Mouse (Mus musculus): Measurements from ENCODE around the gene Unc45b. TPM values are rescaled to one million over a fixed set of nuclear protein-coding genes. Genes with fewer than 3 reads are reported as not detected.

The Unc45b gene
- polyA plus RNA-seq, 1 experiment from 2014 or later, result 0.32 TPM

- H3K4me1 ChIP-seq, result peaks cover 10% of the 10 kb centered on the region
- no peak for DNase-seq (ENCODE audit: low spot score)
- H3K27ac ChIP-seq (replicated peaks), result no peak overlapping the region
- H3K36me3 ChIP-seq (replicated peaks), result peaks cover 14% of the 10 kb centered on the region
- 82% methylated on average over 5 of the region's 5 CpGs for WGBS
- no peaks in the 10 kb centered on the region for H3K9me3 ChIP-seq
- no peak overlapping the region for H3K4me3 ChIP-seq
- no peaks in the 10 kb centered on the region for H3K27me3 ChIP-seq (replicated peaks; ENCODE audit: low read depth, poor library complexity, severe bottlenecking)
Measured at GRCm38 (mm10) chr11:82874924-82875323, 35.4 kb upstream of the Unc45b start.

DNA sequence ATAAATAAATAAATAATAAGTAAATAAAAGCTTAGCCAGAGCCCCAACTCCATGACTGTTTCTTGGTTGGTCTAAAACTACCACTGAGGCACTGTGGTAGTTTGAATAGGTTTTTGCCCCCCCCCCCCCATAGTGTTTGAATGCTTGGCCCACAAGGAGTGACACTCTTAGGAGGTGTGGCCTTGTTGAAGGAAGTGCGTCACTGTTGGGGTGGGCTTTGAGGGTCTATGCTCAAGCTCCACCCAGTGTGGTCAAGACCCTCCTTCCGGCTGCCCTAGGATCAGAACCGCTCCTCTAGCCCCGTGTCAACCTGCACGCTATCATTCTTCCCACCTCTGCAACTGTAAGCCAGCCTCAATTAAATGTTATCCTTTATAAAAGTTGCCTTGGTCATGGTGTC is 34.7 kb upstream of the Unc45b start:
- H3K27ac ChIP-seq (replicated peaks), result no peak overlapping the region
- H3K4me3 ChIP-seq, result no peak overlapping the region
- no peaks in the 10 kb centered on the region for H3K27me3 ChIP-seq (replicated peaks; ENCODE audit: low read depth, poor library complexity, severe bottlenecking)
- H3K9me3 ChIP-seq, result no peaks in the 10 kb centered on the region
- peaks cover 17% of the 10 kb centered on the region for H3K36me3 ChIP-seq (replicated peaks)
- H3K4me1 ChIP-seq, result peaks cover 3% of the 10 kb centered on the region; the same call in 1 of the 2 replicates
- 90% methylated on average over 5 of the region's 5 CpGs for WGBS
- DNase-seq (ENCODE audit: low spot score), result no peak

- WGBS, result 88% methylated on average over 7 of the region's 7 CpGs
- Histone ChIP-seq H3K36me3 (replicated peaks) (peaks cover 32% of the 10 kb centered on the region), H3K27me3 (replicated peaks; ENCODE audit: low read depth, poor library complexity, severe bottlenecking) (no peaks in the 10 kb centered on the region), H3K27ac (replicated peaks) (no peak overlapping the region), H3K4me1 (no peaks in the 10 kb centered on the region), H3K4me3 (no peak overlapping the region), H3K9me3 (no peaks in the 10 kb centered on the region)
- no peak for DNase-seq (ENCODE audit: low spot score)
Measured at GRCm38 (mm10) chr11:82877726-82878344, 32.5 kb upstream of the Unc45b start.

GRCm38 (mm10) chr11:82883180-82883579 is 27.2 kb upstream of the Unc45b start:
- WGBS, result 69% methylated on average over 8 of the region's 8 CpGs
- Histone ChIP-seq H3K27ac (replicated peaks) (no peak overlapping the region), H3K9me3 (no peaks in the 10 kb centered on the region), H3K27me3 (replicated peaks; ENCODE audit: low read depth, poor library complexity, severe bottlenecking) (no peaks in the 10 kb centered on the region), H3K36me3 (replicated peaks) (peaks cover 34% of the 10 kb centered on the region), H3K4me1 (peaks cover under 1% of the 10 kb centered on the region; the same call in 1 of the 2 replicates), H3K4me3 (no peak overlapping the region)
- no peak for DNase-seq (ENCODE audit: low spot score)

GRCm38 (mm10) chr11:82886559-82886958 is 23.8 kb upstream of the Unc45b start:
- 87% methylated on average over 3 of the region's 3 CpGs for WGBS
- Histone ChIP-seq H3K27ac (replicated peaks) (no peak overlapping the region), H3K27me3 (replicated peaks; ENCODE audit: low read depth, poor library complexity, severe bottlenecking) (0 out of 2 replicates have a peak, but pooled peaks cover 2% of the 10 kb centered on the region), H3K4me1 (peaks cover 22% of the 10 kb centered on the region), H3K9me3 (no peaks in the 10 kb centered on the region), H3K36me3 (replicated peaks) (peaks cover 15% of the 10 kb centered on the region), H3K4me3 (no peak overlapping the region)
- DNase-seq (ENCODE audit: low spot score), result no peak

- H3K36me3 ChIP-seq (replicated peaks), result no peaks in the 10 kb centered on the region
- no peak for DNase-seq (ENCODE audit: low spot score)
- 0 out of 2 replicates have a peak overlapping the region, but pooled peaks have one; percentile 17 for H3K4me3 ChIP-seq
- no peaks in the 10 kb centered on the region for H3K9me3 ChIP-seq
- 72% methylated on average over 10 of the region's 10 CpGs for WGBS
- H3K4me1 ChIP-seq, result peaks cover 22% of the 10 kb centered on the region
- H3K27ac ChIP-seq (replicated peaks), result no peak overlapping the region
- peaks cover 7% of the 10 kb centered on the region; the same call in 1 of the 2 replicates for H3K27me3 ChIP-seq (replicated peaks; ENCODE audit: low read depth, poor library complexity, severe bottlenecking)
Measured at GRCm38 (mm10) chr11:82888491-82888946, 21.8 kb upstream of the Unc45b start.

DNA sequence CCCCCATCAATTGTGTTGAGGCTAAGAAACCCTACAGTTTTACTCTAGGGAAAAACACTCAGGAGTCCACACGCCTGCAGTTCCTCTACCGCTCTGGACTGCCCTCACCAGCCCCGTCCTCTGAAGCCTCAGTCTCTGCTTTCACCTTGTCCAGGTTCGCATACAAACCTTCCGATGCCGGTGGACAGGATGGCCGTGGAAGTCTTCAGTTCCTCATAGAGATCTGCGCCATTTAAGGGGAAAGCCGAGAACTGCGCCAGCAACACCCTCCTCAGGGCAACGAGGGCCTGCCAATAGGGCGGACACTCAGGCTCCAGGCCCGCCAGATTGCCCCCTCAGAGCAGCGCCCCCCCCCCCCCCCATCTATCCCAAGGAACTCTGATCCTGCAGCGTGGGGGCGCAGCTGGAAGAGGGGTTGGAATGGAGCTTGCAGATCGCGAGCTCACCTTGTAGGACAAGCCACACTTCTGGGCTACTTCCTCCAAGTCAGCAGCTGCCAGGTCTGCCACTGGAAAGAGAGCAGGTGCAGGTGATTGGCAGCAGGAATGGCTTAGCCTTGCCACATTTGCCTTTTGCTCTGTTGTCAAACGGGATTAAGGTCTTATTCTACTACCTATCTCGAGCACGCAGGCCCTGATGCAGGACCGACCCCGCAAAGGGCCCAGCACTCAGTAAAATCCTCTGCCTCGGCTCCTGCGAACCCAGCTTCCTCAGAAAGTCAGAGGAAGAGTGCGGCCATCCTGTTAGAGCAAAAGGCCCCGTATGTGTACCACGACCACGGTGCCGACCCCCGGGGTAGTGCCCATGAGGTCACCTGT is 20.6 kb upstream of the Unc45b start:
- H3K9me3 ChIP-seq, result no peaks in the 10 kb centered on the region
- H3K36me3 ChIP-seq (replicated peaks), result no peaks in the 10 kb centered on the region
- no peak for DNase-seq (ENCODE audit: low spot score)
- 10% methylated on average over 31 of the region's 31 CpGs for WGBS
- H3K27ac ChIP-seq (replicated peaks), result peak overlapping the region; percentile 86
- peak overlapping the region; percentile 78 for H3K4me3 ChIP-seq
- peaks cover 7% of the 10 kb centered on the region; the same call in 1 of the 2 replicates for H3K27me3 ChIP-seq (replicated peaks; ENCODE audit: low read depth, poor library complexity, severe bottlenecking)
- peaks cover 22% of the 10 kb centered on the region for H3K4me1 ChIP-seq

GRCm38 (mm10) chr11:82890342-82890762 is 20.0 kb upstream of the Unc45b start, which contains the start of gene Rad51d:
Rad51d (minus strand) TSS chr11:82890614.
- H3K4me1 ChIP-seq, result peaks cover 22% of the 10 kb centered on the region
- peak within 1 kb of the TSS; percentile 86 for H3K27ac ChIP-seq (replicated peaks)

DNA sequence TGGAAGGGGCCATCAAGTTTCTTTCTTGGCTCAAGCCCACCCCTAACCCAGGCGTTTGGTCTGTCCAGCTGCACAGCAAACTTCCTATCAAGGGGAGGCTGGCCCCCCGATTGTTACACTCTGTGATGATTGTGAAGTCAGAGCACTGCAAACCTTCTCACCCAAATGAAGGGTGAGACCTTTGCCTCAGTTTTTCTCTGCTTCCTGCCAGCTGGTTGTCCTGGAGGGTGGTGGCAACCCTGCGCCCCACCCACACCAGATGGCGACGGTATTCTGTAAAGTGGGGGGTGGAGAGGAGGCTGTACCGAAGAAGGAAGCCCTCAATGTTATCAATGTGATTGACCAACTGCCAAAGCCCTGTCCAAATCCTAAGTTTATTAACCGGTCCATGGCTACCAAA is 18.4 kb upstream of the Unc45b start, which contains the start of gene Fndc8:
TSS of gene Fndc8 (plus strand) at position 189 of the 400 bp plus-strand sequence.
- no peak for DNase-seq (ENCODE audit: low spot score)
- no peak within 1 kb of the TSS for H3K4me3 ChIP-seq
- H3K27ac ChIP-seq (replicated peaks), result no peak within 1 kb of the TSS
- H3K9me3 ChIP-seq, result no peaks in the 10 kb centered on the region
- peaks cover 22% of the 10 kb centered on the region for H3K4me1 ChIP-seq
- H3K27me3 ChIP-seq (replicated peaks; ENCODE audit: low read depth, poor library complexity, severe bottlenecking), result peaks cover 7% of the 10 kb centered on the region; the same call in 1 of the 2 replicates
- 67% methylated on average over 7 of the region's 7 CpGs for WGBS
- no peaks in the 10 kb centered on the region for H3K36me3 ChIP-seq (replicated peaks)

More at GRCm38 (mm10) chr11:82890342-82890762, 20.0 kb upstream of the Unc45b start, which contains the start of gene Rad51d:
- Histone ChIP-seq H3K36me3 (replicated peaks) (no peaks in the 10 kb centered on the region), H3K4me3 (peak within 1 kb of the TSS; percentile 78), H3K9me3 (no peaks in the 10 kb centered on the region), H3K27me3 (replicated peaks; ENCODE audit: low read depth, poor library complexity, severe bottlenecking) (peaks cover 7% of the 10 kb centered on the region; the same call in 1 of the 2 replicates)
- WGBS, result under 1% methylated on average over 26 of the region's 26 CpGs
- DNase-seq (ENCODE audit: low spot score), result peak; percentile 96

GRCm38 (mm10) chr11:82897478-82897877 is 12.9 kb upstream of the Unc45b start:
- no peak for DNase-seq (ENCODE audit: low spot score)

GRCm38 (mm10) chr11:82899720-82900119 is 10.6 kb upstream of the Unc45b start:
- no peak for DNase-seq (ENCODE audit: low spot score)
- Histone ChIP-seq H3K27me3 (replicated peaks; ENCODE audit: low read depth, poor library complexity, severe bottlenecking) (no peaks in the 10 kb centered on the region), H3K4me1 (no peaks in the 10 kb centered on the region), H3K36me3 (replicated peaks) (peaks cover 76% of the 10 kb centered on the region), H3K4me3 (no peak overlapping the region), H3K9me3 (no peaks in the 10 kb centered on the region), H3K27ac (replicated peaks) (no peak overlapping the region)
- 95% methylated on average over 5 of the region's 5 CpGs for WGBS

More at GRCm38 (mm10) chr11:82897478-82897877, 12.9 kb upstream of the Unc45b start:
- WGBS, result 89% methylated on average over 10 of the region's 10 CpGs
- Histone ChIP-seq H3K36me3 (replicated peaks) (peaks cover 53% of the 10 kb centered on the region), H3K4me3 (no peak overlapping the region), H3K9me3 (no peaks in the 10 kb centered on the region), H3K27ac (replicated peaks) (no peak overlapping the region), H3K4me1 (no peaks in the 10 kb centered on the region), H3K27me3 (replicated peaks; ENCODE audit: low read depth, poor library complexity, severe bottlenecking) (no peaks in the 10 kb centered on the region)

GRCm38 (mm10) chr11:82901606-82902310 is 8.6 kb upstream of the Unc45b start:
- Histone ChIP-seq H3K9me3 (no peaks in the 10 kb centered on the region), H3K4me3 (no peak overlapping the region), H3K27me3 (replicated peaks; ENCODE audit: low read depth, poor library complexity, severe bottlenecking) (no peaks in the 10 kb centered on the region), H3K27ac (replicated peaks) (no peak overlapping the region), H3K36me3 (replicated peaks) (peaks cover 96% of the 10 kb centered on the region), H3K4me1 (no peaks in the 10 kb centered on the region)
- WGBS, result 97% methylated on average over 20 of the region's 20 CpGs
- DNase-seq (ENCODE audit: low spot score), result no peak
